Mouse (Mus musculus) neural tube, embryonic 14.5 days (tissue): ENCODE results near the gene Kcnip1. TPM values are rescaled to one million over a fixed set of nuclear protein-coding genes. Genes with fewer than 3 reads are reported as not detected.

Experiments used
- ATAC-seq: fragments of 200-750 bp; cut with Nextera tagmentation; 2 replicates; pipeline ENCODE4 v1.8.0; 2017; ENCODE audit warnings: low read depth, mild to moderate bottlenecking, moderate TSS enrichment, moderate library complexity
- H3K27ac ChIP-seq: fragments of 300-500 bp; sonication (generic); 2 replicates; pipeline ENCODE4 v1.5.1; 2014; ENCODE audit warnings: low read depth, mild to moderate bottlenecking, control low read depth, low read length, moderate library complexity, mixed read lengths
- H3K27me3 ChIP-seq: fragments of 300-500 bp; sonication (generic); 2 replicates; pipeline ENCODE4 v1.6.1; 2014; ENCODE audit warnings: low read length; ENCODE audit not compliant: control insufficient read depth, insufficient read depth
- H3K36me3 ChIP-seq: fragments of 300-500 bp; sonication (generic); 2 replicates; pipeline ENCODE4 v1.6.1; 2014; ENCODE audit warnings: low read length, mixed read lengths; ENCODE audit not compliant: control insufficient read depth, insufficient read depth
- H3K4me1 ChIP-seq: fragments of 300-500 bp; sonication (generic); 2 replicates; pipeline ENCODE4 v1.6.1; 2014; ENCODE audit warnings: low read length; ENCODE audit not compliant: control insufficient read depth, insufficient read depth
- H3K4me2 ChIP-seq: fragments of 300-500 bp; sonication (generic); 2 replicates; pipeline ENCODE4 v1.6.1; 2014; ENCODE audit warnings: mild to moderate bottlenecking, low read depth, low read length, control low read depth
- H3K4me3 ChIP-seq: fragments of 300-500 bp; sonication (generic); 2 replicates; pipeline ENCODE4 v1.5.1; 2014; ENCODE audit warnings: low read depth, low read length, control low read depth, mixed read lengths
- H3K9ac ChIP-seq: fragments of 300-500 bp; sonication (generic); replicated peaks from 2 replicates; pipeline ENCODE4 v1.6.1; 2014; ENCODE audit warnings: low read depth, mild to moderate bottlenecking, control low read depth, low read length, mixed read lengths
- H3K9me3 ChIP-seq: fragments of 300-500 bp; sonication (generic); 2 replicates; pipeline ENCODE4 v1.6.1; 2016; ENCODE audit warnings: low read length; ENCODE audit not compliant: control insufficient read depth
- WGBS: fragments of 180-500 bp; shearing (Covaris S2); extraction: QIAGEN DNeasy Blood & Tissue Kit; methylation state at CpG from one replicate; pipeline ENCODE4 v1.1.7; 2014; 5-methylcytosine and 5-hydroxymethylcytosine counted together
- polyA plus RNA-seq: library from polyadenylated mRNA; unstranded; fragments of >200 nt; fragmentation: Nextera tagmentation; extraction: Ambion mirVana; gene quantifications from 2 replicates; pipeline ENCODE4 v1.2.1, GENCODE M21; 2014

The Kcnip1 gene
- polyA plus RNA-seq, 1 experiment from 2014 or later, result 138 TPM

- 62% methylated on average over 4 of the region's 4 CpGs for WGBS
- H3K4me1 ChIP-seq, result no peaks in the 10 kb centered on the region
- no peak overlapping the region for H3K9ac ChIP-seq
- no peak overlapping the region for H3K4me2 ChIP-seq
- no peaks in the 10 kb centered on the region for H3K36me3 ChIP-seq
- H3K27ac ChIP-seq, result no peak overlapping the region
- no peak for ATAC-seq
- H3K4me3 ChIP-seq, result no peak overlapping the region
- no peaks in the 10 kb centered on the region for H3K27me3 ChIP-seq
- no peaks in the 10 kb centered on the region for H3K9me3 ChIP-seq
Observed at GRCm38 (mm10) chr11:33955982-33956381, 37.0 kb downstream of the Kcnip1 start.

DNA sequence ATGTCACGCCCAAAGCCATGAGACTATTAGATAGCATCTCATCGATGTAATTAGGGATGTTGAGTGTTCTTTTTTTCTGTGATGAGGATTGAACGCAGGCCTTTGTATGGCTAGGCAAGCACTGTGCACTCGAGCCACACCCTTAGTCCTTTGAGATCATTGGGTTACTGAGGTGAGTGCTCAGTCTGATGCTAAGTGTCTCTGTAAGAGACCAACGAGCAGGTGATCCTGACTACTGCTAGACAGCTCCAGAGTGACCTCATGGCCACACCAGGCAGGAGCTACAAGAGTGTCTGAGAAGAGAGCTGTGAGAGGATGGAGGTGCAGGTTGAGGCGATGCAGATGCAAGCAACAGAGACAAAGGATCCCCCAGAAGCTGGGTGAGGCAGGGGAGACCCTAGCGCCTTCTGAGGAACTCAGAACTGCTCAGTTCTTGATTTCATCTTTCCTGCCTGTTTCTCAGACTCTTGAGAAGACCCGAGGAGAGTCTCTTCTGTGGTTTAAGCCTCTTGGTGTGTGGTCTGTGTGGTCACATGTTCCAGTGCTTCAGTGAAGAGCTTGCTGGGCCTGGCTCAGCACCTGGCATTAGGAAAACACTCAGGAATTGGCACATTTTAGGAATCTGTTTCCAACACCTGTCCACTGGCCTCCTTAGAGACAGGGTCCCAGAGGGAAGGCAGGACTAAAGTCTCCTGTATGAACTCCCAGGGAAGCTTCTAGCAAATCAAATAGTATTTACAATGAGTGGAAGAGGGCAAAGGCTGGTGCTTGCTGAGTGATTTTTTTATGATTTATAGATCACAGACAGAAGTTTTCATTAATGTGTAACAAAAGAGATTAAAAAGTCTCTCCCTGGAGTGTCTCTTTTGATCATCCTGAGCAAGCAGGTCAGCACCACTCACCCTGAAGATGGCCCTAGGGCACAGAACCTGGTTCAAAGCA is 41.0 kb downstream of the Kcnip1 start:
- no peaks in the 10 kb centered on the region for H3K4me1 ChIP-seq
- H3K9ac ChIP-seq, result no peak overlapping the region
- no peaks in the 10 kb centered on the region for H3K36me3 ChIP-seq
- H3K4me2 ChIP-seq, result no peak overlapping the region
- H3K27ac ChIP-seq, result no peak overlapping the region
- H3K27me3 ChIP-seq, result no peaks in the 10 kb centered on the region
- WGBS, result 88% methylated on average over 8 of the region's 8 CpGs
- H3K9me3 ChIP-seq, result no peaks in the 10 kb centered on the region
- H3K4me3 ChIP-seq, result no peak overlapping the region
- ATAC-seq, result no peak

DNA sequence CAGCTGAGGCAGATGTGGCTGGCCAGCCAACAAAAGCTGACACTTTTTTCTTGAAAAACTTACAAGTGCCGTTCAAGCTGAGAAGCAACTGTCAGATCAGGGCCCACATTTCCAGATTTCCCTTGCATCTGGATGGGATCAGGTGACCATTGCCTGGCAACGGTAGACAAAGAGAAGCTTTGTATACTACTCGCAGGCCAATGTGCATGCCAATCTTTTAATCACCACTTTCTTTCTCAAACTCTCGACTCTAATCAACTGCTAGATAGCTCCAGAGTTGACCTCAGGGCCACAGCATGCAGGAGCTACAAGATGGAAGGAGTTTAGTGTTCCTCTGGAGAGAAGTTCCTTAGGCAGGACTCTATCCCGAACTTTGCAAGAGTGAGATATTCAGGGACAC is 41.8 kb downstream of the Kcnip1 start:
- Histone ChIP-seq H3K27ac (no peak overlapping the region), H3K9ac (no peak overlapping the region)
- 43% methylated on average over 5 of the region's 5 CpGs for WGBS

GRCm38 (mm10) chr11:33946501-33946900 is 46.5 kb downstream of the Kcnip1 start:
- no peak overlapping the region for H3K4me3 ChIP-seq
- H3K36me3 ChIP-seq, result no peaks in the 10 kb centered on the region
- 83% methylated on average over 4 of the region's 4 CpGs for WGBS
- no peaks in the 10 kb centered on the region for H3K9me3 ChIP-seq
- H3K27me3 ChIP-seq, result no peaks in the 10 kb centered on the region
- no peak for ATAC-seq
- H3K9ac ChIP-seq, result no peak overlapping the region
- H3K4me1 ChIP-seq, result no peaks in the 10 kb centered on the region
- no peak overlapping the region for H3K27ac ChIP-seq
- H3K4me2 ChIP-seq, result no peak overlapping the region

More for the DNA sequence above, 41.8 kb downstream of the Kcnip1 start:
- ATAC-seq, result no peak
- Histone ChIP-seq H3K9me3 (no peaks in the 10 kb centered on the region), H3K4me1 (no peaks in the 10 kb centered on the region), H3K36me3 (no peaks in the 10 kb centered on the region), H3K4me3 (no peak overlapping the region), H3K4me2 (no peak overlapping the region), H3K27me3 (no peaks in the 10 kb centered on the region)

DNA sequence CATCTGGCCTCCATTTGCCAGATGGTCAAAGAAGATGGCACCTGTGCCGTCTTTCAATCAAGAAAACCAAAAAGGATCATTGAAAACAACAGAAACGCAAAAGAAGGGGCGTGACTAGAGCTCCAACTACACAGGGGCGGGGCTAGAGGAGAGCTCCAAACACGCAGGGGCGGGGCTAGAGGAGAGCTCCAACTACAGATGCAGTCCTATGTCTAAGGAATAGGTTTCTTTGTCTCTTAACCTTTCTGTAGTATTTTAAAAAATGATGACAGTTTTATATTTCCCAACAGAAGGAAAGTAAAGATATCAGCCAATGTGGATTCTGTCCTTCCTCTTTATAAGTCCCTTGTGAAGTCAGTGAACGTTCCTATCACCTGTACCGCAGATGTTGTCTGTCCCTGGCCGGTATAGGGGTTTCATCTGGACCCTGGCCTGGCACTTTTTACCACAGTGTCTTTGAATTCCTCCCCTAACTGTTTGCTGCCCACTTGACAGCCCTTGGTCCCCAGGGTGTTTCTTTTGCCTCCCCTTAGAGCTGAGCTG is 48.1 kb downstream of the Kcnip1 start:
- no peak for ATAC-seq
- WGBS, result 85% methylated on average over 9 of the region's 9 CpGs

GRCm38 (mm10) chr11:33944067-33944785 is 48.7 kb downstream of the Kcnip1 start:
- WGBS, result 59% methylated on average over 4 of the region's 4 CpGs

More for the DNA sequence above, 48.1 kb downstream of the Kcnip1 start:
- H3K27ac ChIP-seq, result no peak overlapping the region
- no peak overlapping the region for H3K4me2 ChIP-seq
- H3K4me3 ChIP-seq, result no peak overlapping the region
- H3K27me3 ChIP-seq, result no peaks in the 10 kb centered on the region
- H3K9me3 ChIP-seq, result no peaks in the 10 kb centered on the region
- no peaks in the 10 kb centered on the region for H3K36me3 ChIP-seq
- H3K4me1 ChIP-seq, result no peaks in the 10 kb centered on the region
- H3K9ac ChIP-seq, result no peak overlapping the region

DNA sequence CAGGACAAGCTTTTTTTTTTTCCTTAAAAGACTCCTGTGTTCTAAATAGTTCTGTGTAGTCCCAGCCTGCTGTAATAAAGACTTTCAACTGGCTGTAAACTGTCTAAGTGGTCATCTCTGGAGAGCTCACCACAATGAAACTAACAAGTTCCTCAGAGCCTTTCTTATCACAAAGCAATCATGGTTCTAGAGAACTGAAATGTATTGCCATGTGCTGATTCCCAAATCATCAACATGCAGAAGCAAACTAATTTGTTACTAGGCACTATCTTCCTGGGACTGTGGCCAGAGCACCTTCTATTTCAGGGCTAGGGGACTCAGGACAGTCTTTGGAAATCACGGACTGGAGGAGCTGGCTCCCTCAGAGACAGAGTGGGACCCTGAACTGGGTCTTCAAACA is 49.4 kb downstream of the Kcnip1 start:
- no peaks in the 10 kb centered on the region for H3K27me3 ChIP-seq
- no peaks in the 10 kb centered on the region for H3K9me3 ChIP-seq
- H3K4me1 ChIP-seq, result no peaks in the 10 kb centered on the region
- 57% methylated on average over 1 of the region's 1 CpGs for WGBS
- no peak overlapping the region for H3K4me3 ChIP-seq
- H3K36me3 ChIP-seq, result no peaks in the 10 kb centered on the region
- no peak overlapping the region for H3K27ac ChIP-seq
- no peak overlapping the region for H3K9ac ChIP-seq
- H3K4me2 ChIP-seq, result no peak overlapping the region
- no peak for ATAC-seq

More at GRCm38 (mm10) chr11:33944067-33944785, 48.7 kb downstream of the Kcnip1 start:
- no peak overlapping the region for H3K9ac ChIP-seq
- no peaks in the 10 kb centered on the region for H3K27me3 ChIP-seq
- no peak overlapping the region for H3K4me2 ChIP-seq
- no peaks in the 10 kb centered on the region for H3K9me3 ChIP-seq
- H3K36me3 ChIP-seq, result no peaks in the 10 kb centered on the region
- no peak for ATAC-seq
- H3K4me1 ChIP-seq, result no peaks in the 10 kb centered on the region
- no peak overlapping the region for H3K4me3 ChIP-seq
- H3K27ac ChIP-seq, result no peak overlapping the region

DNA sequence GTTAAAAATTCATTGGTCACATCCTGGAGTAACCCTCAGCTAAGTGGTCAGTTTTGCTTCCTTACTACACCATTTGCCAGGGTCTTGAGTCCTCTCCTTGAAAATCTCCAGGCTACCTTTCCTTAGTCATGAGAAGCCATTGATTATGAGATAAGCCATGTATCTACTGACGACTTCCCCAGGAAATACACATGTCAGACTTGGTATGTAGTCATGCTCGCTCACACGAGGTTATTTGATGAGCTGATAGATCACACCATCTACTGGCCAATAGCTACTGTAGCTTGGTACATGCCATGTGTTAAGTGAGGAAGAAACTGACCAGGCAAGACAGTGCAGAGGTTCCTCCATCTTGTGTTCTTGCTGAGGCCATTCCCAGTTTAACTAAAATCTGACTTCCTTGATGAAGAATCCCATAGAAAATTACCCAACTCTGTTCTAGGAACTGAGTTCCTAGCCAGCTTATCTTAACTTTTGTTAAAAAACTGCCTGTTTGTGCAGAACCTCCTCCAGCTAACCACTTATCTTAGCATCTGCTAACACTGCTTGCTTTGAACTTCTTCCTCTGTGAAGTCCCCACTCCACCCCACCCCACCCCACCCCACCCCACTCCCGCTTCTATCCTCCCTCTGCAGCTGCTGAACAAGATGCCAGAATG is 53.4 kb downstream of the Kcnip1 start:
- no peak for ATAC-seq
- H3K36me3 ChIP-seq, result no peaks in the 10 kb centered on the region
- no peak overlapping the region for H3K9ac ChIP-seq
- no peak overlapping the region for H3K4me2 ChIP-seq
- H3K27me3 ChIP-seq, result no peaks in the 10 kb centered on the region
- no peaks in the 10 kb centered on the region for H3K4me1 ChIP-seq
- H3K4me3 ChIP-seq, result no peak overlapping the region
- WGBS, result 90% methylated on average over 4 of the region's 4 CpGs
- H3K9me3 ChIP-seq, result no peaks in the 10 kb centered on the region
- H3K27ac ChIP-seq, result no peak overlapping the region
